Mouse (Mus musculus): ENCODE results near the gene Gm20738. TPM values are rescaled to one million over a fixed set of nuclear protein-coding genes. Genes with fewer than 3 reads are reported as not detected.

Gm20738 gene
- polyA plus RNA-seq (2012; rRNA removed) = not detected in 2 replicates

DNA sequence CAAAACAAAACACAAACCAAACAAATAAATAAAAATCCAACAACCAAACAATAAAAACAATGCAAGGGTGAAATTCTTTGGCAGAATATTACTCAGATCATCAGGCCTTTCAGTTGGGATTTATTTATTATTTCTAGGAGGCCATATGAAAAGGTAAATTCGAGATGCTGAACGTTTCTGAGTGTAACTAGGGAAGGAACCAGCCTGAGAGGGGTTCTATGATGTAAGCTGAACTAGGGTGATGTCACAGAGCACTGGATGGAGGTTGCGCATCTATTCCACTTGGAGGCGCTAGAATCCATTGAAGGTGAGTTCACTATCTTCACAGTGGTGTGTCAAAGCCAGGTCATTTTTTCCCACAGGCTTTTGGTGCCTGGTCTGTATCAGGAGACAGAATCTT, at the start of gene Gm20738:
TSS of gene Gm20738 (plus strand) at position 301 of the 400 bp plus-strand sequence.

All from colon, adult 2 months (tissue).